Mouse (Mus musculus): ENCODE results near the gene Eif4a1. TPM values are rescaled to one million over a fixed set of nuclear protein-coding genes. Genes with fewer than 3 reads are reported as not detected.

Eif4a1 gene
- polyA plus RNA-seq, 1 experiment from 2014 or later: 625 TPM

- H3K27me3 ChIP-seq: no peaks in the 10 kb centered on the region
- no peak for ATAC-seq (ENCODE audit: insufficient number of reproducible peaks, insufficient read depth, low FRiP score, low TSS enrichment, low read depth)
- no peak overlapping the region for H3K4me2 ChIP-seq
- 77% methylated on average over 12 of the region's 12 CpGs for WGBS
- no peaks in the 10 kb centered on the region for H3K9me3 ChIP-seq
- H3K4me3 ChIP-seq: no peak overlapping the region
- peak overlapping the region; percentile 51 for H3K9ac ChIP-seq
- H3K4me1 ChIP-seq: peaks cover 49% of the 10 kb centered on the region
- peaks cover 11% of the 10 kb centered on the region for H3K36me3 ChIP-seq
- H3K27ac ChIP-seq: peak overlapping the region; percentile 97; the same call in 1 of the 2 replicates
Observed at GRCm38 (mm10) chr11:69684128-69684745, 12.0 kb upstream of the Eif4a1 start.

- Histone ChIP-seq H3K27ac (peak overlapping the region; percentile 97), H3K36me3 (peaks cover 16% of the 10 kb centered on the region), H3K9ac (peak overlapping the region; percentile 92; the same call in 1 of the 2 replicates), H3K4me3 (peak overlapping the region; percentile 81), H3K27me3 (no peaks in the 10 kb centered on the region), H3K4me1 (peaks cover 54% of the 10 kb centered on the region), H3K9me3 (no peaks in the 10 kb centered on the region), H3K4me2 (peak overlapping the region; percentile 93)
- WGBS: 66% methylated on average over 7 of the region's 7 CpGs
- no peak for ATAC-seq (ENCODE audit: insufficient number of reproducible peaks, insufficient read depth, low FRiP score, low TSS enrichment, low read depth)
Observed at GRCm38 (mm10) chr11:69683576-69683975, 11.4 kb upstream of the Eif4a1 start.

GRCm38 (mm10) chr11:69682840-69683533 lies 10.8 kb upstream of the Eif4a1 start:
- Histone ChIP-seq H3K36me3 (peaks cover 22% of the 10 kb centered on the region), H3K4me1 (peaks cover 54% of the 10 kb centered on the region), H3K4me3 (peak overlapping the region; percentile 81), H3K27me3 (no peaks in the 10 kb centered on the region), H3K9me3 (no peaks in the 10 kb centered on the region), H3K9ac (peak overlapping the region; percentile 92), H3K27ac (peak overlapping the region; percentile 97), H3K4me2 (peak overlapping the region; percentile 93)
- 8% methylated on average over 12 of the region's 12 CpGs for WGBS
- no peak for ATAC-seq (ENCODE audit: insufficient number of reproducible peaks, insufficient read depth, low FRiP score, low TSS enrichment, low read depth)

GRCm38 (mm10) chr11:69682209-69682839 lies 10.1 kb upstream of the Eif4a1 start:
- 26% methylated on average over 24 of the region's 24 CpGs for WGBS
- no peak for ATAC-seq (ENCODE audit: insufficient number of reproducible peaks, insufficient read depth, low FRiP score, low TSS enrichment, low read depth)
- Histone ChIP-seq H3K9ac (peak overlapping the region; percentile 92), H3K4me1 (peaks cover 54% of the 10 kb centered on the region), H3K27ac (peak overlapping the region; percentile 97), H3K36me3 (peaks cover 29% of the 10 kb centered on the region), H3K27me3 (no peaks in the 10 kb centered on the region), H3K4me3 (peak overlapping the region; percentile 81), H3K4me2 (peak overlapping the region; percentile 93), H3K9me3 (no peaks in the 10 kb centered on the region)

- peaks cover 51% of the 10 kb centered on the region for H3K4me1 ChIP-seq
- under 1% methylated on average over 79 of the region's 80 CpGs for WGBS
- peak within 1 kb of the TSS; percentile 81 for H3K4me3 ChIP-seq
- peak within 1 kb of the TSS; percentile 92 for H3K9ac ChIP-seq
- no peaks in the 10 kb centered on the region for H3K9me3 ChIP-seq
- peak within 1 kb of the TSS; percentile 93 for H3K4me2 ChIP-seq
- peaks cover 36% of the 10 kb centered on the region for H3K36me3 ChIP-seq
- peak within 1 kb of the TSS; percentile 97 for H3K27ac ChIP-seq
- ATAC-seq (ENCODE audit: insufficient number of reproducible peaks, insufficient read depth, low FRiP score, low TSS enrichment, low read depth): peak; percentile 92
- H3K27me3 ChIP-seq: no peaks in the 10 kb centered on the region
Observed at GRCm38 (mm10) chr11:69681314-69682208, 9.3 kb upstream of the Eif4a1 start, which contains the start of gene Senp3. Gene Senp3 (minus strand): TSS chr11:69682084.

GRCm38 (mm10) chr11:69680136-69680855 lies 8.1 kb upstream of the Eif4a1 start:
- no peak for ATAC-seq (ENCODE audit: insufficient number of reproducible peaks, insufficient read depth, low FRiP score, low TSS enrichment, low read depth)
- no peaks in the 10 kb centered on the region for H3K27me3 ChIP-seq
- peak overlapping the region; percentile 93 for H3K4me2 ChIP-seq
- peak overlapping the region; percentile 92; the same call in 1 of the 2 replicates for H3K9ac ChIP-seq
- H3K4me1 ChIP-seq: peaks cover 40% of the 10 kb centered on the region
- peak overlapping the region; percentile 81 for H3K4me3 ChIP-seq
- H3K27ac ChIP-seq: no peak overlapping the region; the same call in 1 of the 2 replicates
- 91% methylated on average over 30 of the region's 30 CpGs for WGBS
- no peaks in the 10 kb centered on the region for H3K9me3 ChIP-seq
- peaks cover 48% of the 10 kb centered on the region for H3K36me3 ChIP-seq

GRCm38 (mm10) chr11:69679144-69679543 lies 6.9 kb upstream of the Eif4a1 start:
- H3K4me2 ChIP-seq: peak overlapping the region; percentile 17; the same call in 1 of the 2 replicates
- H3K9ac ChIP-seq: peak overlapping the region; percentile 28; the same call in 1 of the 2 replicates
- H3K36me3 ChIP-seq: peaks cover 60% of the 10 kb centered on the region
- 100% methylated on average over 2 of the region's 2 CpGs for WGBS
- H3K4me3 ChIP-seq: 0 out of 2 replicates have a peak overlapping the region, but pooled peaks have one; percentile 6
- no peaks in the 10 kb centered on the region for H3K27me3 ChIP-seq
- no peak overlapping the region for H3K27ac ChIP-seq
- H3K9me3 ChIP-seq: no peaks in the 10 kb centered on the region
- H3K4me1 ChIP-seq: peaks cover 40% of the 10 kb centered on the region
- ATAC-seq (ENCODE audit: insufficient number of reproducible peaks, insufficient read depth, low FRiP score, low TSS enrichment, low read depth): no peak

- peak overlapping the region; percentile 87 for H3K4me2 ChIP-seq
- H3K4me1 ChIP-seq: peaks cover 23% of the 10 kb centered on the region
- H3K27me3 ChIP-seq: no peaks in the 10 kb centered on the region
- peaks cover 75% of the 10 kb centered on the region for H3K36me3 ChIP-seq
- no peaks in the 10 kb centered on the region for H3K9me3 ChIP-seq
- H3K9ac ChIP-seq: peak overlapping the region; percentile 100
- peak overlapping the region; percentile 98 for H3K27ac ChIP-seq
- WGBS: under 1% methylated on average over 43 of the region's 43 CpGs
- peak; percentile 2; the same call in 1 of the 2 replicates for ATAC-seq (ENCODE audit: insufficient number of reproducible peaks, insufficient read depth, low FRiP score, low TSS enrichment, low read depth)
- peak overlapping the region; percentile 100 for H3K4me3 ChIP-seq
Observed at GRCm38 (mm10) chr11:69671726-69672124, 498 bp downstream of the Eif4a1 start.

- Histone ChIP-seq H3K9ac (peak overlapping the region; percentile 100), H3K9me3 (no peaks in the 10 kb centered on the region), H3K4me2 (peak overlapping the region; percentile 87), H3K4me3 (peak overlapping the region; percentile 100), H3K27ac (peak overlapping the region; percentile 98), H3K4me1 (peaks cover 23% of the 10 kb centered on the region), H3K27me3 (no peaks in the 10 kb centered on the region), H3K36me3 (peaks cover 75% of the 10 kb centered on the region)
- peak; percentile 59 for ATAC-seq (ENCODE audit: insufficient number of reproducible peaks, insufficient read depth, low FRiP score, low TSS enrichment, low read depth)
- under 1% methylated on average over 58 of the region's 61 CpGs for WGBS
Observed at GRCm38 (mm10) chr11:69670786-69671725, 1.2 kb downstream of the Eif4a1 start.

- Histone ChIP-seq H3K4me1 (peaks cover 29% of the 10 kb centered on the region), H3K4me2 (no peak overlapping the region), H3K27ac (no peak overlapping the region), H3K9me3 (no peaks in the 10 kb centered on the region), H3K4me3 (no peak overlapping the region), H3K27me3 (no peaks in the 10 kb centered on the region), H3K36me3 (peaks cover 70% of the 10 kb centered on the region), H3K9ac (no peak overlapping the region)
- no peak for ATAC-seq (ENCODE audit: insufficient number of reproducible peaks, insufficient read depth, low FRiP score, low TSS enrichment, low read depth)
- WGBS: 81% methylated on average over 3 of the region's 3 CpGs
Observed at GRCm38 (mm10) chr11:69666665-69667005, 5.6 kb downstream of the Eif4a1 start.

Measured in embryonic facial prominence, embryonic 13.5 days (tissue).